Mouse (Mus musculus): ENCODE results near the gene Jam3. TPM values are rescaled to one million over a fixed set of nuclear protein-coding genes. Genes with fewer than 3 reads are reported as not detected.
A peak's percentile ranks its signal among the peaks of the same experiment; 100 is the strongest.

Gene Jam3
- polyA plus RNA-seq, 1 experiment from 2014 or later: 64.8 TPM

DNA sequence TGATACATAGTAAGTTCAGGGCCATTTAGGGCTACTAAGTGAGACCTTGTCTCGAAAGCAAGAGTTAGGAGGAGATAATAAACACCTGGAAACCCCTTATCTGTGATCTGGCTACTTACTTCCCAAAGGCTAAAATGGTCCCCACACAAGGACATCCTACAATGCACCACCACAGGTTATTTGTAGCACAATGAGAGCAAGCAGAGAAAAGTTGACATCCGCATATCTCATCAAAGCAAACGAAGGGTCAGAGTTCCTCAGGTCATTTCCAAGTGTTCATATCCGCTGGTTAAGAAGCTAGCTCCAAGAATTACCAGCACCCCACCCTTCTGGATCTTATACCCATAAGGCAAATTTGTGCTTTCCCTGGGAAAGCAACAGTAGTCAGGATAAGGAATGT lies 46.8 kb downstream of the Jam3 start:
- H3K36me3 ChIP-seq: no peaks in the 10 kb centered on the region; the same call in 1 of the 2 replicates
- H3K9ac ChIP-seq: no peak overlapping the region
- 64% methylated on average over 4 of the region's 4 CpGs for WGBS
- H3K9me3 ChIP-seq: no peaks in the 10 kb centered on the region
- H3K27ac ChIP-seq: peak overlapping the region; percentile 76; the same call in 1 of the 2 replicates
- no peaks in the 10 kb centered on the region for H3K27me3 ChIP-seq
- peaks cover 12% of the 10 kb centered on the region for H3K4me1 ChIP-seq
- H3K4me2 ChIP-seq: no peak overlapping the region
- no peak overlapping the region for H3K4me3 ChIP-seq
- ATAC-seq (ENCODE audit: borderline replicate concordance, extremely low read depth, low FRiP score, low TSS enrichment): no peak

DNA sequence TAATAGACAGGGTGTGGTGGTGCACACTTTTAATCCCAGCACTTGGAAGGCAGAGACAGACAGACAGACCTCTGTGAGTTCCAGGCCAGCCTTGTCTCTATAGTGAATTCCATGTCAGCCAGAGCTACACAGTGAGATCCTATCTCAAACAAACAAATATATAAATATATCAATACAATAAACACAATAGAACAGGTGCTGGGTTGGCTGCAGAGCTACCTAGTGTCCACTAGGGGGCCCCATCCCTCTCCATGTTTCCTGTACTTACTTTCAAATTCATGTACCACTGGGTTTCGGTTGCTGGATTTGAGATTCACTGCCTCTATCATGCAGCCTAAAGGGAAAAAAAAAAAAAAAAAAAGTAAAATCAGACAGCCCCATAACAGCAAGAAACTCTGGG lies 49.1 kb downstream of the Jam3 start:
- no peak for ATAC-seq (ENCODE audit: borderline replicate concordance, extremely low read depth, low FRiP score, low TSS enrichment)
- Histone ChIP-seq H3K27ac (no peak overlapping the region), H3K4me2 (no peak overlapping the region), H3K4me1 (peaks cover 12% of the 10 kb centered on the region), H3K36me3 (peaks cover 10% of the 10 kb centered on the region), H3K4me3 (no peak overlapping the region), H3K27me3 (no peaks in the 10 kb centered on the region), H3K9ac (no peak overlapping the region), H3K9me3 (no peaks in the 10 kb centered on the region)
- 73% methylated on average over 1 of the region's 1 CpGs for WGBS

DNA sequence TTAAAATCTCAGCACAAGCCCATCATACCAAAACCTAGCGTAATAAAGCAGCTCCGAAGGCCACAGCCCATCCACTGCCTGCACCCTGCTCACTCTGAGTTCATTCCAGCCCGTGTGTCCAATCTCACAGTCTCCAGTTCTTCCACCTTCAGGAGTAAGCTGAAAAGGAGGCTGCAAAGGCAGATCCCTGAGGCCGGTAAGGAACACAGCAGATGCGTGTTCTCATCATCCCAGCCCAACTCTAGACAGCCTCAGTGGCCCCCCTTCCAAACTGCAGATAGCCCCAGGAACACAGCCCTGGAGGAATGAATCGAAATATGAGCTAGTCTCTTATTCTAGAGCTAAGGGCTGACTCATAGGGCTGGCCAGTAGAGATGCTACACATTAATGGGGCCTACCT lies 53.8 kb downstream of the Jam3 start:
- Histone ChIP-seq H3K27me3 (no peaks in the 10 kb centered on the region), H3K36me3 (peaks cover 38% of the 10 kb centered on the region), H3K4me3 (no peak overlapping the region), H3K9ac (no peak overlapping the region), H3K9me3 (no peaks in the 10 kb centered on the region), H3K4me2 (no peak overlapping the region), H3K4me1 (no peaks in the 10 kb centered on the region), H3K27ac (no peak overlapping the region)
- 88% methylated on average over 6 of the region's 6 CpGs for WGBS
- no peak for ATAC-seq (ENCODE audit: borderline replicate concordance, extremely low read depth, low FRiP score, low TSS enrichment)

DNA sequence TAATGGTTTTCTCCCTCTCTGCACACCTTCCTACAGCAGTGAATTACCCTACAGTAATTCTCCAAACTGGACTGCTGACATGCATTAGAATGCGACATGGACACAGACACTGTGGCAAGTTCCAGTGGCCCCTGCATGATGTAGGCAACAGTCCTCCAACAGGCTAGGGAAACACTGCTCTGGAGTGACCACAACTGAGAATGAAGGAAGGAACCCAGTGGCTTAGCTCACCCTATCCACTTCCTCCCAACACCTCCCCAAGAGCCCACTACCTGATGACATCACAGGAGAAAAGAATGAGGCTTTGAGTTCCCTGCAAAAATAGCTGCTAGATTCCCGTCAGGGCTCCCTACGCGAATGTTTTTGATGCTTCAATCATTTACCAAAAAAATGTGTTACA lies 55.7 kb downstream of the Jam3 start:
- H3K4me2 ChIP-seq: no peak overlapping the region
- no peaks in the 10 kb centered on the region for H3K4me1 ChIP-seq
- no peaks in the 10 kb centered on the region for H3K9me3 ChIP-seq
- H3K27ac ChIP-seq: no peak overlapping the region
- ATAC-seq (ENCODE audit: borderline replicate concordance, extremely low read depth, low FRiP score, low TSS enrichment): no peak
- H3K4me3 ChIP-seq: no peak overlapping the region
- peaks cover 53% of the 10 kb centered on the region for H3K36me3 ChIP-seq
- no peak overlapping the region for H3K9ac ChIP-seq
- WGBS: 86% methylated on average over 4 of the region's 4 CpGs
- H3K27me3 ChIP-seq: no peaks in the 10 kb centered on the region

DNA sequence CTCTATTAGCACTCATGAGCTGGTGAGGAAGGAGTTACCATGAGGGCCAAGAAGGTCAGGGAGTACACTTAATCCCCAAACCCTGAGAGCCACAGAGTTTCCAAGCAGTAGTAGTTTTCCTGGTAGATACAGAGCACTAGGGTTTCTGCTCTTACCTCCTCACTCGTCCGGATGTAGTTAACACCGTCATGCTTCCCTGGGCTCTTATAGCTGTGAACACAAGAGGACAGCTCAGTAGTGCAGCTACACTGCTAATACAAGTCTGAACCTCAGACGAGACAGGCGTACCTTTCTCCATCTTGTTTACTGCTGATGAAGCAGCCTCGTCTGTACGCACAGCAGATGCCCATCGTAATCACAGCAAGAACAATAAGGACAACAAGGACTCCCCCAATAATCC lies 56.7 kb downstream of the Jam3 start:
- H3K9ac ChIP-seq: no peak overlapping the region
- ATAC-seq (ENCODE audit: borderline replicate concordance, extremely low read depth, low FRiP score, low TSS enrichment): no peak
- H3K4me3 ChIP-seq: no peak overlapping the region
- H3K36me3 ChIP-seq: peaks cover 60% of the 10 kb centered on the region
- 85% methylated on average over 8 of the region's 8 CpGs for WGBS
- no peak overlapping the region for H3K27ac ChIP-seq
- no peaks in the 10 kb centered on the region for H3K4me1 ChIP-seq
- no peaks in the 10 kb centered on the region for H3K27me3 ChIP-seq
- no peak overlapping the region for H3K4me2 ChIP-seq
- no peaks in the 10 kb centered on the region for H3K9me3 ChIP-seq

DNA sequence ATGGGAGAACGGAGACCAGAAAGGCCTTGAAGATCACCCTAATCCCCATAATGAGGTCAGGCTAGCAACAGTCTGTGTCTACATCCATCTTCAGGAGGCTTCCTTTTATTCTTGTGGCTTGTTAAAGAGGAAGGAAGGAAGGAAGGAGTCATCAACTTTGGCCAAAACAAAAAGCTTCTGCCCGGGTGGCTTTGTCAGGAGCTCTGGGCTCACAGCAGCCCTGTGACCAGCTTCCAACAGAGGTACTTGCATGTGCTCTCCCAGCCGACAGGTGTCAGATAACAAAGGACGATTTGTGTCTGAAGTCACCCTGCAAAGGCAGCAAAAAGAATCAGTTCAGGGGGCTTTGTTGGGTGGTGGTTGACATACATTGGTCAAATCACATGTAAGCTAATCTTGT lies 57.1 kb downstream of the Jam3 start:
- Histone ChIP-seq H3K4me1 (no peaks in the 10 kb centered on the region), H3K4me3 (no peak overlapping the region), H3K9ac (no peak overlapping the region), H3K27me3 (no peaks in the 10 kb centered on the region), H3K36me3 (peaks cover 62% of the 10 kb centered on the region), H3K27ac (0 out of 2 replicates have a peak overlapping the region, but pooled peaks have one; percentile 8), H3K9me3 (no peaks in the 10 kb centered on the region), H3K4me2 (no peak overlapping the region)
- ATAC-seq (ENCODE audit: borderline replicate concordance, extremely low read depth, low FRiP score, low TSS enrichment): 0 out of 2 replicates have a peak, but pooled peaks have one; percentile 31
- 45% methylated on average over 4 of the region's 4 CpGs for WGBS

DNA sequence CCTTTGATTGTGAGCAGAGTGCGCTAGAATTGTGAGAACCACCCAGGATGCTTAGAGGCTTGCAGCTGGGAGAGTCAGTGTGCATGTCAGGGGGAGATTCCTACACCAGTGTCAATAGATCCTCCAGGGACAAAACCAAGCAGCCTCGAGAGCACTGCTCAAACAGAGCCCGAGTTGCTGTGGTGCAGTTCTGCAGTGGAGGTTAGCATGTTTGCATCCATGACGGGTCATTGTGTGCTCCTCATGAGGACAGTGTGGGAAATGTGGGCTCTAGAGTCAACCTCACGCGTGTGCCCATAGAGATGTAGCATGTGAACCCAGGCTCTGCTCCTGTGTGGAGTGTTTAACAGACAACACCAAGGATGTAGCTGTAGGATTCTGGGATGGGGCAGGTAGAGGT lies 62.3 kb downstream of the Jam3 start:
- no peak for ATAC-seq (ENCODE audit: borderline replicate concordance, extremely low read depth, low FRiP score, low TSS enrichment)
- no peaks in the 10 kb centered on the region for H3K4me1 ChIP-seq
- peaks cover 81% of the 10 kb centered on the region for H3K36me3 ChIP-seq
- no peaks in the 10 kb centered on the region for H3K27me3 ChIP-seq
- no peak overlapping the region for H3K27ac ChIP-seq
- H3K4me2 ChIP-seq: no peak overlapping the region
- no peak overlapping the region for H3K4me3 ChIP-seq
- WGBS: 88% methylated on average over 6 of the region's 6 CpGs
- no peak overlapping the region for H3K9ac ChIP-seq
- no peaks in the 10 kb centered on the region for H3K9me3 ChIP-seq

DNA sequence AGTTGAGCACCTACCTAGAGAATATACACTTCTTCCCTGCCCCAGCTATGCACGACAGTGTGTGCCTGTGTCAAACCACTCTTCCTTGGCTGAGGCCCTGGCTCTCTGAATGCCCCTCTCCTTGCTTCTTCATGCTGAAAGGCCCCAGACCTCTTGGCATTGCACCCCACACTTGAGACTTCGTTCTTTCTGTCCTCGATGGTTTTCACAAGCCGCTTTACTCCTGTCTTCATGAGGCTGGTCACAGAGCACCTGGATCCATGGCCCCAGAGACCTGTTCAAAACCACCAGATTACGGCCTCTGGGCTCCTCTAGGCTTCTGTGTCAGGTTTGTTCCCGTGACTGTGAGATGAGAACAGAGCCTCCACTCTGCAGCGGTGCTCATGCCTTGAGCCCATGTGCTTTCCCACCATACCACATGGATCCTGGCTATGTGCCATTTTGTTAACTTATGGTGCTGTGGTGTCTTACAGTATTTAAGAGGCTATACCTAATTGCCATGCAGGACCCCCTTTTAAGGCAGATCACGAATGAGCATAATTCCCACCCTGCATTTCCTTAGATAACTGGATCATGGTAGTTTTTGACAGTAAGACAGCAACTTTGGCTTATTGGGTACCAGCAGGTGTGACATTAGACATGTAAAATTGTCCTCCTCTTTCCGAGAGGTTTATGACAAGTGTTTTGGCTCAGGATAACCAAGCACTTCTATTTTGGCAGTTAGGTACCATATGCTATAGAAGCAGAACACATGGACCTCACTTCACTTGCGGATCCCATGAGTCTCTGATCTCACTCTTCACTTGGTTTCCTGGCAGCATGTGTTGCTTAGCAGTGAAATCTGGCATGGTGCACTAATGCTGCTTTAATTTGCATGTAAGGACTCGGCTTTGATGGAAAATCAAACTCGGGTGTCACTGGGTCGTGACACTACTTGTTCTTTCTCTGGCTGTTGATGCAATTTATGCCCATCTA lies 64.1 kb downstream of the Jam3 start:
- Histone ChIP-seq H3K27ac (no peak overlapping the region), H3K4me1 (no peaks in the 10 kb centered on the region), H3K36me3 (peaks cover 87% of the 10 kb centered on the region), H3K4me2 (no peak overlapping the region), H3K9ac (no peak overlapping the region), H3K4me3 (no peak overlapping the region), H3K27me3 (no peaks in the 10 kb centered on the region), H3K9me3 (no peaks in the 10 kb centered on the region)
- whole genome bisulfite sequencing: 90% methylated on average over 13 of the region's 13 CpGs
- no peak for ATAC-seq (ENCODE audit: borderline replicate concordance, extremely low read depth, low FRiP score, low TSS enrichment)

DNA sequence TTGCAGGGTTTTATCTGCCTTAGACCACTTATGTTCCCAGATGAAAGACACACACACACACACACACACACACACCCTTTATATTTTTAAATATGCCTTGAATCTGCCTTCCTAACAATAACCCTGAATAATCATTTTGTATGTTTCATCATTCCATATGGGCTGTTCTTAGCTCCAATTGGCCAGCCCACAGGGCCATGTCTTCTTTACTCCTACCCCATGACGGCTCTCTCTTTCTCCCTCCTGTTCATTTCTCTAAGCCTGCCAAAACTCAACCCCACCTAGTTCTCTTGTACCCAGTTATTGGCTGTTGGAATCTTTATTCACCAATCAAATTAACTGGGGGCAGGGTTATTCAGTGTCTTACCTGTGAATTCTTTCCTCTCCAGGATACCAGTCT lies 65.1 kb downstream of the Jam3 start:
- H3K36me3 ChIP-seq: peaks cover 89% of the 10 kb centered on the region
- WGBS: 82% methylated on average over 1 of the region's 1 CpGs
- no peak overlapping the region for H3K4me3 ChIP-seq
- H3K27me3 ChIP-seq: no peaks in the 10 kb centered on the region
- H3K4me1 ChIP-seq: no peaks in the 10 kb centered on the region
- no peak overlapping the region for H3K27ac ChIP-seq
- no peak overlapping the region for H3K4me2 ChIP-seq
- ATAC-seq (ENCODE audit: borderline replicate concordance, extremely low read depth, low FRiP score, low TSS enrichment): no peak
- H3K9me3 ChIP-seq: no peaks in the 10 kb centered on the region
- no peak overlapping the region for H3K9ac ChIP-seq

DNA sequence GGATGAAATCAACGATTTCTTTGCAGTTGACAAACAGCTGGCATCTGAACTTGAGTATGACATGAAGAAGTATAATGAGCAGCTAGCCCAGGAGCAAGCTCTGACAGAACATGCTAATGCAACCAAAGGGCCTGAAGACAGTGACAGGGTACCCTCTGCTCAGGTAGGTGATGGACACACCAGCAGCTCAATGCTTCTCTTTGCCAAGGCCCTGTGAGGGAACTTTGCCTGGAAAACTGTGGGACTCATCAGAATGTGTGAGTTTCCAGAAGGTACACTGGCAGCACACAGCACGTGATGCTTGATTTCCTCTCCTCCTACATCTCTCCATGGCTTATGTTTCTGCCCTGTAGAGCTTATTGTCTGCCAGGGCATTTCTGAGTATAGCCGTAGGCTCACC lies 67.8 kb downstream of the Jam3 start:
- no peak for ATAC-seq (ENCODE audit: borderline replicate concordance, extremely low read depth, low FRiP score, low TSS enrichment)
- H3K4me1 ChIP-seq: no peaks in the 10 kb centered on the region
- no peaks in the 10 kb centered on the region for H3K9me3 ChIP-seq
- WGBS: 88% methylated on average over 3 of the region's 3 CpGs
- H3K36me3 ChIP-seq: peaks cover 89% of the 10 kb centered on the region
- no peak overlapping the region for H3K4me3 ChIP-seq
- no peaks in the 10 kb centered on the region for H3K27me3 ChIP-seq
- H3K4me2 ChIP-seq: no peak overlapping the region
- no peak overlapping the region for H3K27ac ChIP-seq
- H3K9ac ChIP-seq: no peak overlapping the region

DNA sequence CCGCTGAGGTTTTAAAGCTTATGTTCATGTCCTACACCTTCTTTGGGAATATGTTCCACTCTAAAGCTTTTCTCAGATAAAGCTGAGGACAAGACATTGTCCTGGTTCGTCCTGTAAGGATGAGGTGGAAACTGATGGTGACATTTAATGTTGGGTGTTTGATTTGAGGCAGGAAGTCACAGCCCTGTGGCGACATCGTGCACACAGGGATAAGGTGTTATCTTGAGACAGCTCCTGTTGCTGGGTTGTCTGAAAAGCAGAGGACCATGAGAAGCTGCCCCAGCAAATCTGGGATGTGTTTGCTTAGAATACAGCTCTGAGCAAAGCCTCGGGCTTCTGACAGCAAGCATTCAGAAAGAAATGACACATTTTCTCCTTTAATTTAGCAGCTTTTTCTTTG lies 69.0 kb downstream of the Jam3 start:
- no peak overlapping the region for H3K4me2 ChIP-seq
- H3K9ac ChIP-seq: no peak overlapping the region
- H3K4me1 ChIP-seq: no peaks in the 10 kb centered on the region
- WGBS: 84% methylated on average over 5 of the region's 5 CpGs
- no peaks in the 10 kb centered on the region for H3K27me3 ChIP-seq
- peaks cover 77% of the 10 kb centered on the region for H3K36me3 ChIP-seq
- no peak overlapping the region for H3K27ac ChIP-seq
- H3K9me3 ChIP-seq: no peaks in the 10 kb centered on the region
- ATAC-seq (ENCODE audit: borderline replicate concordance, extremely low read depth, low FRiP score, low TSS enrichment): no peak
- no peak overlapping the region for H3K4me3 ChIP-seq

DNA sequence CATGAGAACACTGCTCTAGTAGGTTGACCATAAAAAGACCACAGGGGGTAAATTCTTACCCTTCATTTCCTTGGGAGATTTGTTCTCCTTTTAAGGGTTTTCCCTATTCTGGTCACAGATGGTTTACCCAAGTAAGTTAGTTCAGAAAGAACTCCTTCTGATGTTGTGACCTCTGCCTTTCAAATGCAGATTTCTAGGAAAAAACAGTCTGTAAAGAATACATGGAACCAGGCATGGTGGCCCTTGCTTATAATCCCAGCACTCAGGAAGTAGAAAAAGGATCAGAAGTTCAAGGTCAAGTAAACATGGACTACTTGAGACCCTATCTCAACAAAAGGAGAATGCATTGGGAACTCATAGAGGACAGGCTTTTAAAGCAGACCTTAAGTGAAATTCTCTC lies 79.4 kb downstream of the Jam3 start:
- H3K4me2 ChIP-seq: no peak overlapping the region
- no peak overlapping the region for H3K4me3 ChIP-seq
- H3K9me3 ChIP-seq: no peaks in the 10 kb centered on the region
- ATAC-seq (ENCODE audit: borderline replicate concordance, extremely low read depth, low FRiP score, low TSS enrichment): no peak
- no peaks in the 10 kb centered on the region for H3K27me3 ChIP-seq
- H3K4me1 ChIP-seq: no peaks in the 10 kb centered on the region
- no peak overlapping the region for H3K27ac ChIP-seq
- H3K36me3 ChIP-seq: peaks cover 77% of the 10 kb centered on the region
- no peak overlapping the region for H3K9ac ChIP-seq
